Mouse (Mus musculus) heart, adult 2 months (tissue): ENCODE results near the gene Son. TPM values are rescaled to one million over a fixed set of nuclear protein-coding genes. Genes with fewer than 3 reads are reported as not detected.

Experiments used
- DNase-seq, 2 experiments: peaks; one replicate each; pipeline ENCODE4 v3.0.0; 2021
- H3K27ac ChIP-seq: fragments of 200-600 bp; 2 replicates; pipeline ENCODE4 v1.8.1; 2022
- H3K27me3 ChIP-seq: fragments of 200-500 bp; 2 replicates; pipeline ENCODE4 v1.6.1; 2012; ENCODE audit warnings: mild to moderate bottlenecking, low read length, inconsistent platforms, mixed read lengths; ENCODE audit not compliant: control insufficient read depth, insufficient read depth
- H3K36me3 ChIP-seq: fragments of 200-500 bp; 2 replicates; pipeline ENCODE4 v1.6.1; 2012; ENCODE audit warnings: low read length, inconsistent platforms; ENCODE audit not compliant: control insufficient read depth, insufficient read depth
- H3K4me1 ChIP-seq: fragments of 200-500 bp; 2 replicates; pipeline ENCODE4 v1.6.1; 2011; ENCODE audit warnings: low read length; ENCODE audit not compliant: control insufficient read depth, insufficient read depth
- H3K4me3 ChIP-seq: fragments of 200-600 bp; 2 replicates; pipeline ENCODE4 v1.8.1; 2022
- H3K79me2 ChIP-seq: fragments of 200-500 bp; replicated peaks from 2 replicates; pipeline ENCODE4 v1.6.1; 2012; ENCODE audit warnings: mild to moderate bottlenecking, inconsistent platforms, low read length, moderate library complexity, mixed read lengths; ENCODE audit not compliant: control insufficient read depth, insufficient read depth
- H3K9ac ChIP-seq: fragments of 200-500 bp; 2 replicates; pipeline ENCODE4 v1.6.1; 2012; ENCODE audit warnings: low read depth, mild to moderate bottlenecking, control low read depth, inconsistent platforms, low read length, mixed read lengths
- CTCF ChIP-seq: fragments of 200-600 bp; IDR thresholded peaks from 2 replicates; pipeline ENCODE4 v1.8.1; 2022; ENCODE audit warnings: antibody characterized with exemption, mild to moderate bottlenecking, moderate library complexity
- EP300 ChIP-seq: fragments of 200-500 bp; IDR thresholded peaks from 2 replicates; pipeline ENCODE4 v1.6.1; 2011; ENCODE audit warnings: low read depth, low read length, control low read depth; ENCODE audit not compliant: insufficient read depth
- POLR2A ChIP-seq: fragments of 200-500 bp; IDR thresholded peaks from 2 replicates; pipeline ENCODE4 v1.6.1; 2011; ENCODE audit warnings: mild to moderate bottlenecking, low read depth, low read length, control low read depth; ENCODE audit not compliant: insufficient read depth
- WGBS: fragments of 180-500 bp; shearing (Covaris S2); methylation state at CpG from one replicate; pipeline ENCODE4 v1.1.7; 2018; 5-methylcytosine and 5-hydroxymethylcytosine counted together
- intact Hi-C: fragments of 180-260 bp; cut with DNase I; formaldehyde crosslinking; loops from one replicate; pipeline ENCODE4 v1.15.1; 2025
- polyA plus RNA-seq: library from polyadenylated mRNA; depleted of rRNA; stranded (reverse); fragments of >200 nt; gene quantifications from 2 replicates; pipeline ENCODE4 v1.2.3, GENCODE M21; 2012
- total RNA-seq, 2 experiments: library from RNA; stranded (reverse); gene quantifications; 2 replicates each; pipeline ENCODE4 v1.2.3; 2021

Son gene
- total and polyA plus RNA-seq, 3 experiments = 111 to 135 (median 134) TPM

DNA sequence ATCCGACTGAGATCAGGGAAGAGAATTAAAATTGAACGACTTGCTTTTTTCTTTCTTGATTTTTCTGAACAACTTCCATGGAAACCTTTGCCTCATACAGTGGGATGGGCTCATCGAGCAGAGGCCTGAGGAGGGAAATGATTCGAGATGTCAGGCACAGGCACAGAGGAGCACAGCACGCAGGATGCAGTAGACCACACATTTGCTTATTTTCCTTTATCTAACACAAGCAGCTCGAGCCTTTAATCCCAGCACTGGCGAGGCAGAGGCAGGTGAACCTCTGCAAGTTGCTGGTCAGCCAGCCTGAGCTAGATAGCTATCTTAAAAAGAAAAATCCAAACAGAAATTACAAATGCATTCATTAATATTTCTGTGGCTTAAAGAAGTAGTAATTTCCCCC, 42.5 kb downstream of the Son start:
- DNase-seq = no peak
- H3K27ac ChIP-seq = no peak overlapping the region
- WGBS = 58% methylated on average over 7 of the region's 7 CpGs
- H3K4me3 ChIP-seq = no peak overlapping the region
- no peaks in the 10 kb centered on the region for H3K27me3 ChIP-seq
- peaks cover 1% of the 10 kb centered on the region for H3K4me1 ChIP-seq
- no peaks in the 10 kb centered on the region for H3K36me3 ChIP-seq
- no peak overlapping the region for H3K9ac ChIP-seq
- no peaks in the 10 kb centered on the region for H3K79me2 ChIP-seq
- TF ChIP-seq POLR2A (no peak), CTCF (no peak), EP300 (no peak)
- intact Hi-C loops = loop anchor here (2.0 to 5.0 kb wide), 2 partner anchors 39 to 42 kb away; partner anchors contain the start of genes Cryzl1, Gart, Itsn1 and Son

DNA sequence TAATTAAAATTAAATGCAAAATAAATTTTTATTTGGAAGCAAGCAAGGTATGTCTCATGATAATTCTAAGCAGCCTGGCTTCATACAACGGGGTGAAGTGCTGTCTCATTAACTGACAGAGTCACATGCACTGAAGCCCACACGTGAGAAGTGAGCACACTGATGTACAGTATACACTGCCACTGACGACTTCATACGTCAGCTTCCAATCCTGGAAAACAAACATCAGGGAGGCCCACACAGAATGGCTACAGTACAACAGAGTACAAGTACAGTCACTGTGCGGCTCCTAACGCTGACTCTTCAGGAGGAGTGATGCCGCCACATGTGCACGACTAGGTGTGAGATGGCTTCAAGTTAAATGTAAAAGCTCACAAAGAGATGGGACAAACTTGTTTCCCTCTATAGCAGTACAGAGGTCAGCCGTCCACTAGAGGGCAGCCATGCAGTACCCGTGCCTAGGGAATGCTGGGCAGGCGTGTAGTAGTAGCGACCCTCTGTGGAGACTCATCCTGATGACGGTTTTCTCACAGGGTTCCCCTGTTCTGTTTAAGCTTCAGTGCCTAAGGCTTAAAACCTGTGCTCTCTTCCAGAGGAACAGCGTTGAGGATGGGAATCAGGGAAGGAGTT, 47.3 kb downstream of the Son start:
- Histone ChIP-seq H3K4me3 (0 out of 2 replicates have a peak overlapping the region, but pooled peaks have one; percentile 8), H3K79me2 (no peaks in the 10 kb centered on the region), H3K4me1 (no peaks in the 10 kb centered on the region; the same call in none of the 2 replicates), H3K27me3 (no peaks in the 10 kb centered on the region), H3K36me3 (no peaks in the 10 kb centered on the region), H3K27ac (no peak overlapping the region), H3K9ac (no peak overlapping the region)
- intact Hi-C loops = loop anchor here (1.0 kb wide), 1 partner anchor 223 kb away; no protein-coding TSS in a partner anchor
- peak; percentile 66 to 80 for DNase-seq
- TF ChIP-seq POLR2A (no peak), EP300 (peak; percentile 80), CTCF (peak; percentile 97)
- 28% methylated on average over 14 of the region's 14 CpGs for WGBS

DNA sequence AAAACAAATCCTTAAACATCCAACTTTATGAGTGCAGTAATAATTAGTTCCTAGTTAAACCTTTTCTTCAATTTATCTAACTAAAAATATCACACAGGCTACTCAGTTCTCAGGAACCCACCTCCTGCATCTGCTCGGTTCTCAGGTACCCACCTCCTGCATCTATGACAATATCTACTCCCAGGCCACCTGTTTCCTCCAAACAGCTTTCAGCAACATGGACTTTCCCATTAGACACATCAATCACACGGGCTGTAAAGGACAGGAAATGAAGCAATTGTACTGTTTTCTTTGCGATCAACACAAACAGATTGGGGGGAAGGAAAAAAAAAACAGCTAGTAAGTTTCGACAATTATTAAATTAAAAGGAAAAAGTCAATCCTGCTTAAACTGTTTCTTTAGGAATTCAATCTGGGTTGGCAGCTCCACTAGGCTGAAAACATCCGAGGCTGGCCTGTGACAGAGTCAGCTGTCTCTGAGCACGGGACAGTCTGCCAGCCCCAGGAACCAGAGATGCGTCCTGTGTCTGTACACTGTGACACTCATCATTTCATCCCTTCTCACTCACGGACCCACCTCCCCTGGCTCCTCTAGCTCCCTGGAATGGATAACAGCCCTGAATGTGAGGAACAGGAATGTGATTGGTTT, 47.9 kb downstream of the Son start:
- intact Hi-C loops = no loop called here

DNA sequence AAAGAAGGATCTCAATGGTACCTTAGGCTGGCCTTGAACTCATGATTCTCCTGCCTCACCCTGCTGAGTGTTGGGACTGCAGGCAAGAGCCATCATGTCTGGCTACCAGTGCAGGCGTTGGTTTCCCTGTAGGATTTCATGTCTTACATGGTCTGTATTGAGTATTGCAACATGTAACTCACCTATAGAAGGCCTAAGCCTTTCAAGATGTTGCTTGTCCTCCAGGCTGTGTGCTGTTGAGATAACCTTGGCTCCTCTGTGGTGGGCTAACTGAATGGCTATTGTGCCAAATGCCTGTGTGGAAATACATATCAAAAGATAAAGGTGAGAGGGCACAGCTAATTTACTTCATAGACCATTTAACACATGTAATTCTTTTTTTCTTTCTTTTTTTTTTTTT, 51.7 kb downstream of the Son start:
- Histone ChIP-seq H3K4me3 (no peak overlapping the region), H3K79me2 (no peaks in the 10 kb centered on the region), H3K4me1 (no peaks in the 10 kb centered on the region; the same call in 1 of the 2 replicates), H3K36me3 (no peaks in the 10 kb centered on the region), H3K27me3 (no peaks in the 10 kb centered on the region), H3K9ac (no peak overlapping the region), H3K27ac (no peak overlapping the region)
- WGBS = 92% methylated on average over 1 of the region's 1 CpGs
- no peak for TF ChIP-seq CTCF
- intact Hi-C loops = no loop called here
- DNase-seq = no peak

More for the DNA sequence above, 47.9 kb downstream of the Son start:
- DNase-seq = no peak
- no peak overlapping the region for H3K27ac ChIP-seq
- H3K4me3 ChIP-seq = 0 out of 2 replicates have a peak overlapping the region, but pooled peaks have one; percentile 8
- no peaks in the 10 kb centered on the region; the same call in 1 of the 2 replicates for H3K4me1 ChIP-seq
- 35% methylated on average over 8 of the region's 8 CpGs for WGBS
- TF ChIP-seq EP300 = no peak
- no peaks in the 10 kb centered on the region for H3K79me2 ChIP-seq
- H3K9ac ChIP-seq = no peak overlapping the region
- H3K27me3 ChIP-seq = no peaks in the 10 kb centered on the region
- H3K36me3 ChIP-seq = no peaks in the 10 kb centered on the region

GRCm38 (mm10) chr16:91701908-91702307, 54.6 kb downstream of the Son start:
- Histone ChIP-seq H3K4me3 (no peak overlapping the region), H3K27me3 (no peaks in the 10 kb centered on the region), H3K79me2 (no peaks in the 10 kb centered on the region), H3K27ac (no peak overlapping the region), H3K9ac (no peak overlapping the region), H3K36me3 (no peaks in the 10 kb centered on the region), H3K4me1 (no peaks in the 10 kb centered on the region)
- TF ChIP-seq EP300 (no peak), CTCF (no peak), POLR2A (no peak)
- DNase-seq = no peak
- WGBS = 87% methylated on average over 13 of the region's 13 CpGs
- intact Hi-C loops = no loop called here

DNA sequence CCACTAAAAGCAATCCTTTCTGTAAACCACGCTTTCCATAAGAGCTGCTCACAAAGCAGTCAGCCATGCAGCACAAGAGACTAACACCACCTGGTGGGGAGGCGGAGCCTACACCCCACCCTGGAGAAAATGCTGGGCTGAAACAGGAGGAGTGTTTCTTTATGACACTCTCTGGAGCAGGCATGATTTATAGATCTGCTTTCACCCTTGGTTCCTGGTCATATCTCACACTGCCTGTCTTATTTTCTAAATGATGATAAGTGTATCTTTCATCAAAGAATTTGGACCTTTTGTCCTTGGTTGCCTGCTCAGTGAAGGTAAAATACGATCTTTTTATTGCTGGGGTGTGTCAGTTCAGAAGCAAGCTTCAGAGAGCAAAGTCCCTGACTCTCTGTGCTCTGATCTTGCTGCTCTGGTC, 55.5 kb downstream of the Son start:
- Histone ChIP-seq H3K36me3 (no peaks in the 10 kb centered on the region), H3K79me2 (no peaks in the 10 kb centered on the region), H3K27me3 (no peaks in the 10 kb centered on the region), H3K27ac (no peak overlapping the region), H3K4me3 (no peak overlapping the region), H3K9ac (no peak overlapping the region), H3K4me1 (no peaks in the 10 kb centered on the region)
- intact Hi-C loops = no loop called here
- WGBS = 87% methylated on average over 3 of the region's 3 CpGs
- TF ChIP-seq POLR2A = no peak
- TF ChIP-seq EP300 = no peak
- no peak for TF ChIP-seq CTCF
- DNase-seq = no peak
